In genomic region chr11:120139309-120139731, GRCm38 (mm10) we compare ENCODE assay signal across 17 mouse cellular contexts. TPM values are rescaled to one million over a fixed set of nuclear protein-coding genes. Genes with fewer than 3 reads are reported as not detected.
A peak's percentile ranks its signal among the peaks of the same experiment; 100 is the strongest.
DNase-seq lines count a peak whose midpoint lies in the region; ATAC-seq and TF ChIP-seq lines count a peak whose summit lies in the region.
"Had no signal": no experiment of that assay in that cellular context is flagged by ENCODE, and none has a peak within 500 bp of the region (broad histone marks: within the 10 kb centered on the region; RNA-seq: fewer than 3 reads in every experiment).

No protein-coding gene starts in this region.

- peaks cover 38% of the 10 kb centered on the region for H3K36me3 ChIP-seq in heart, embryonic 10.5 days
- peaks cover 13% of the 10 kb centered on the region for H3K36me3 ChIP-seq in heart, embryonic 12.5 days
- H3K36me3 ChIP-seq in midbrain, embryonic 11.5 days (ENCODE audit: control insufficient read depth, insufficient read depth, low read length) = no peaks in the 10 kb centered on the region
- peaks cover 8% of the 10 kb centered on the region; the same call in 1 of the 2 replicates for H3K36me3 ChIP-seq in midbrain, embryonic 16.5 days (ENCODE audit: control insufficient read depth, insufficient read depth, low read length)
- H3K36me3 ChIP-seq in myocyte (ENCODE audit: control insufficient read depth, insufficient read depth) = no peaks in the 10 kb centered on the region
- H3K36me3 ChIP-seq: midbrain, embryonic 15.5 days had no signal

- H3K27me3 ChIP-seq in heart, embryonic 10.5 days (ENCODE audit: insufficient read depth, poor library complexity, severe bottlenecking) = no peaks in the 10 kb centered on the region
- H3K27me3 ChIP-seq in heart, embryonic 12.5 days (replicated peaks) = no peaks in the 10 kb centered on the region
- H3K27me3 ChIP-seq in midbrain, embryonic 11.5 days (ENCODE audit: control insufficient read depth, insufficient read depth, low read length) = no peaks in the 10 kb centered on the region
- H3K27me3 ChIP-seq in midbrain, embryonic 16.5 days (ENCODE audit: control insufficient read depth, insufficient read depth, low read depth, low read length) = no peaks in the 10 kb centered on the region
- H3K27me3 ChIP-seq in myocyte (ENCODE audit: control insufficient read depth, insufficient read depth, insufficient read length) = no peaks in the 10 kb centered on the region
- H3K27me3 ChIP-seq: intestine, embryonic 15.5 days; midbrain, embryonic 15.5 days; neural tube, embryonic 13.5 days had no signal

- WGBS in heart, embryonic 10.5 days = 69% methylated on average over 10 of the region's 10 CpGs
- WGBS in heart, embryonic 12.5 days = 57% methylated on average over 10 of the region's 10 CpGs
- WGBS in midbrain, embryonic 11.5 days = 87% methylated on average over 10 of the region's 10 CpGs
- 88% methylated on average over 10 of the region's 10 CpGs for WGBS in midbrain, embryonic 16.5 days

- no peak for TF ChIP-seq POLR2A in myocyte (IDR thresholded peaks at IDR 0.05; ENCODE audit: insufficient read length, low read depth)

- peak overlapping the region; percentile 87 for H3K27ac ChIP-seq in heart, embryonic 10.5 days
- H3K27ac ChIP-seq in heart, embryonic 12.5 days (ENCODE audit: poor library complexity, severe bottlenecking) = no peak overlapping the region
- H3K27ac ChIP-seq in midbrain, embryonic 11.5 days (ENCODE audit: low read depth, low read length) = no peak overlapping the region
- no peak overlapping the region for H3K27ac ChIP-seq in midbrain, embryonic 16.5 days (ENCODE audit: low read length)
- H3K27ac ChIP-seq: hindbrain, embryonic 10.5 days; intestine, embryonic 15.5 days; midbrain, embryonic 15.5 days; neural tube, embryonic 13.5 days had no signal

- DNase-seq in heart, embryonic 10.5 days (ENCODE audit: low spot score) = no peak
- DNase-seq in midbrain, embryonic 11.5 days (ENCODE audit: low spot score, missing footprints) = peak; percentile 51
- DNase-seq in MEL-GATA-1-ER (ENCODE audit: extremely low read depth, low read depth) = peak; percentile 61
- DNase-seq in cerebellum, adult 11 months = no peak
- no peak for DNase-seq in urinary bladder, postnatal 25 days (ENCODE audit: low spot score)
- DNase-seq: cerebellum, postnatal 10 days; heart, adult 18-20 months; kidney, postnatal 4 days; lung, postnatal 14 days had no signal

- H3K4me3 ChIP-seq in heart, embryonic 10.5 days = no peak overlapping the region
- no peak overlapping the region for H3K4me3 ChIP-seq in heart, embryonic 12.5 days
- H3K4me3 ChIP-seq in midbrain, embryonic 11.5 days (ENCODE audit: low read depth, low read length) = no peak overlapping the region
- H3K4me3 ChIP-seq in midbrain, embryonic 16.5 days (ENCODE audit: low read depth, low read length) = no peak overlapping the region
- no peak overlapping the region for H3K4me3 ChIP-seq in myocyte
- H3K4me3 ChIP-seq: erythroblast, embryonic 14.5 days; hindbrain, embryonic 10.5 days; intestine, embryonic 15.5 days; midbrain, embryonic 15.5 days; neural tube, embryonic 13.5 days had no signal

- no peaks in the 10 kb centered on the region for H3K9me3 ChIP-seq in heart, embryonic 10.5 days
- H3K9me3 ChIP-seq in heart, embryonic 12.5 days (replicated peaks) = no peaks in the 10 kb centered on the region
- no peaks in the 10 kb centered on the region for H3K9me3 ChIP-seq in midbrain, embryonic 11.5 days (ENCODE audit: control insufficient read depth, low read length)
- H3K9me3 ChIP-seq in midbrain, embryonic 16.5 days (replicated peaks; ENCODE audit: control insufficient read depth, low read length, poor library complexity, severe bottlenecking) = no peaks in the 10 kb centered on the region
- H3K9me3 ChIP-seq: hindbrain, embryonic 10.5 days; intestine, embryonic 15.5 days; midbrain, embryonic 15.5 days; neural tube, embryonic 13.5 days had no signal

- H3K4me1 ChIP-seq in heart, embryonic 10.5 days = peaks cover 87% of the 10 kb centered on the region
- peaks cover 89% of the 10 kb centered on the region for H3K4me1 ChIP-seq in heart, embryonic 12.5 days (replicated peaks)
- H3K4me1 ChIP-seq in midbrain, embryonic 11.5 days (ENCODE audit: control insufficient read depth, insufficient read depth, low read length) = peaks cover 4% of the 10 kb centered on the region; the same call in 1 of the 2 replicates
- no peaks in the 10 kb centered on the region for H3K4me1 ChIP-seq in midbrain, embryonic 16.5 days (ENCODE audit: control insufficient read depth, insufficient read depth, low read length)

- H3K4me2 ChIP-seq in heart, embryonic 12.5 days = no peak overlapping the region
- H3K4me2 ChIP-seq in midbrain, embryonic 11.5 days = no peak overlapping the region
- H3K4me2 ChIP-seq in midbrain, embryonic 16.5 days (ENCODE audit: low read length) = no peak overlapping the region
- no peak overlapping the region for H3K4me2 ChIP-seq in myocyte (ENCODE audit: low read depth)
- H3K4me2 ChIP-seq: intestine, embryonic 15.5 days; midbrain, embryonic 15.5 days; neural tube, embryonic 13.5 days had no signal

- no peak overlapping the region for H3K9ac ChIP-seq in heart, embryonic 12.5 days
- H3K9ac ChIP-seq in midbrain, embryonic 11.5 days (ENCODE audit: low read length) = no peak overlapping the region
- no peak overlapping the region for H3K9ac ChIP-seq in midbrain, embryonic 16.5 days (ENCODE audit: low read depth, low read length)
- H3K9ac ChIP-seq: intestine, embryonic 15.5 days; midbrain, embryonic 15.5 days; neural tube, embryonic 13.5 days had no signal

- ATAC-seq in heart, embryonic 12.5 days (ENCODE audit: insufficient number of reproducible peaks, low FRiP score) = no peak
- no peak for ATAC-seq in midbrain, embryonic 11.5 days (ENCODE audit: low FRiP score)
- no peak for ATAC-seq in midbrain, embryonic 16.5 days
- ATAC-seq: intestine, embryonic 15.5 days; midbrain, embryonic 15.5 days had no signal

- H3K79me2 ChIP-seq in myocyte (ENCODE audit: control insufficient read depth, insufficient read depth) = peaks cover 7% of the 10 kb centered on the region

- H3ac ChIP-seq in myocyte (ENCODE audit: control insufficient read depth, insufficient read length) = no peak overlapping the region

TF ChIP-seq in myocyte, 11 proteins besides CTCF, POLR2A, EP300 and RAD21:
- no peak for TF ChIP-seq TCF12 (IDR thresholded peaks at IDR 0.05; ENCODE audit: insufficient read depth, poor library complexity, severe bottlenecking)
- peak in 1 of 3 experiments; percentile 54 for TF ChIP-seq MYOD1 (IDR thresholded peaks at IDR 0.05; ENCODE audit: control insufficient read depth in 1 of 3, insufficient read length in 2 of 3, low read depth in 2 of 3)
- TF ChIP-seq MAX (IDR thresholded peaks at IDR 0.05; ENCODE audit: low read depth) = no peak
- no peak for TF ChIP-seq CEBPB (IDR thresholded peaks at IDR 0.05; ENCODE audit: insufficient read depth, poor library complexity, severe bottlenecking)
- TF ChIP-seq MYOG (IDR thresholded peaks at IDR 0.05; ENCODE audit: control insufficient read depth in 1 of 3, insufficient read depth in 1 of 3, insufficient read length in 2 of 3, low read depth in 2 of 3) = peak in 2 of 3 experiments; percentile 23 to 45
- no peak for TF ChIP-seq SRF (IDR thresholded peaks at IDR 0.05; ENCODE audit: control insufficient read depth, insufficient read length, low read depth)
- TF ChIP-seq TCF3 (IDR thresholded peaks at IDR 0.05; ENCODE audit: insufficient read length, low read depth) = no peak
- no peak for TF ChIP-seq E2F4 (IDR thresholded peaks at IDR 0.05; ENCODE audit: insufficient read depth)

RNA-seq across cellular contexts. Expression of gene Slc38a10, which starts 11.8 kb away (rescaled TPM):
- 99.0 and 123 TPM in 2 replicates for polyA plus RNA-seq in heart, embryonic 10.5 days (2016; fragmentation: Nextera tagmentation; extraction: Ambion mirVana)
- 114 and 117 TPM in 2 replicates for polyA plus RNA-seq in heart, embryonic 12.5 days (2016; fragmentation: Nextera tagmentation; extraction: Ambion mirVana)
- 46.3 and 53.3 TPM in 2 replicates for polyA plus RNA-seq in midbrain, embryonic 11.5 days (2014; fragmentation: Nextera tagmentation; extraction: Ambion mirVana)
- polyA plus RNA-seq in midbrain, embryonic 16.5 days (2015; fragmentation: Nextera tagmentation; extraction: Ambion mirVana) = 118 TPM in 2 replicates
- polyA plus RNA-seq in myocyte (2012; fragmentation: generic; extraction: Trizol) = 97.9 TPM

RNA-seq across cellular contexts. Expression of gene Ndufaf8, which starts 40.6 kb away (rescaled TPM):
- 92.2 and 106 TPM in 2 replicates for polyA plus RNA-seq in heart, embryonic 10.5 days (2016; fragmentation: Nextera tagmentation; extraction: Ambion mirVana)
- polyA plus RNA-seq in heart, embryonic 12.5 days (2016; fragmentation: Nextera tagmentation; extraction: Ambion mirVana) = 73.9 and 79.2 TPM in 2 replicates
- polyA plus RNA-seq in midbrain, embryonic 11.5 days (2014; fragmentation: Nextera tagmentation; extraction: Ambion mirVana) = 58.4 and 61.3 TPM in 2 replicates
- polyA plus RNA-seq in midbrain, embryonic 16.5 days (2015; fragmentation: Nextera tagmentation; extraction: Ambion mirVana) = 41.4 and 46.8 TPM in 2 replicates
- 56.7 TPM for polyA plus RNA-seq in myocyte (2012; fragmentation: generic; extraction: Trizol)

RNA-seq across cellular contexts. Expression of gene Tepsin, which starts 40.8 kb away (rescaled TPM):
- polyA plus RNA-seq in heart, embryonic 10.5 days (2016; fragmentation: Nextera tagmentation; extraction: Ambion mirVana) = 21.2 and 23.2 TPM in 2 replicates
- polyA plus RNA-seq in heart, embryonic 12.5 days (2016; fragmentation: Nextera tagmentation; extraction: Ambion mirVana) = 15.5 and 16.8 TPM in 2 replicates
- polyA plus RNA-seq in midbrain, embryonic 11.5 days (2014; fragmentation: Nextera tagmentation; extraction: Ambion mirVana) = 12.3 and 14.2 TPM in 2 replicates
- 20.7 and 21.3 TPM in 2 replicates for polyA plus RNA-seq in midbrain, embryonic 16.5 days (2015; fragmentation: Nextera tagmentation; extraction: Ambion mirVana)
- 10.3 TPM for polyA plus RNA-seq in myocyte (2012; fragmentation: generic; extraction: Trizol)

RNA-seq across cellular contexts. Expression of gene Cep131, which starts 52.7 kb away (rescaled TPM):
- 21.1 and 29.0 TPM in 2 replicates for polyA plus RNA-seq in heart, embryonic 10.5 days (2016; fragmentation: Nextera tagmentation; extraction: Ambion mirVana)
- 18.7 and 19.2 TPM in 2 replicates for polyA plus RNA-seq in heart, embryonic 12.5 days (2016; fragmentation: Nextera tagmentation; extraction: Ambion mirVana)
- polyA plus RNA-seq in midbrain, embryonic 11.5 days (2014; fragmentation: Nextera tagmentation; extraction: Ambion mirVana) = 24.9 and 28.9 TPM in 2 replicates
- 29.5 and 30.4 TPM in 2 replicates for polyA plus RNA-seq in midbrain, embryonic 16.5 days (2015; fragmentation: Nextera tagmentation; extraction: Ambion mirVana)
- polyA plus RNA-seq in myocyte (2012; fragmentation: generic; extraction: Trizol) = 12.2 TPM

Comparison
In these comparisons a context has a peak if more than half of its experiments do, and no peak if none do; other contexts are left out.
1. DNase-seq: peak in midbrain, embryonic 11.5 days (single experiment) and MEL-GATA-1-ER (single experiment); none in heart, embryonic 10.5 days (single experiment), cerebellum, adult 11 months (single experiment) and urinary bladder, postnatal 25 days (single experiment).